Comparison of ENCODE assay signal across 8 mouse cellular contexts in the genomic region with DNA sequence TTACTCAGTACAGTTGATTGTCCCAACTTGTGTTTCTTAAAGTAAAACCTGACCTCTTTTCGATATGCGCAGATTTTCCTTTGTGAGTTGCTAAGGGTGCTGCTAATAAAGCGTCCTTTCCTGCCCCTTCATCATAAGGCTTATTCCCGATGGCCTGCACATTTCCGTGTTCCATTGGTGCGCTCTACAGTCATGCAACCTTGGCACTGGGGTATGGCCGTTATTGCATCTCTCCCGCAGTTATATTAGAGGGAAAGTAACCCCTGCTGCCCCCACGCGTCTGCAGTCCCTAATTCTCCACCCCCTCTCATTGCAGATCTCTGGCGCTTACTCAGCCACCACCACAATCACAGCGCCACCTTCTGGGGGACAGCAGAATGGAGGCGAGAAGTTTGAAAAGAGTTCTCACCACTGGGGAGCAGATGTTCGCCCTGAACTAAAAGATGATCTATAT. TPM values are rescaled to one million over a fixed set of nuclear protein-coding genes. Genes with fewer than 3 reads are reported as not detected.
DNase-seq lines count a peak whose midpoint lies in the region; ATAC-seq and TF ChIP-seq lines count a peak whose summit lies in the region.

No protein-coding gene starts in this region.

- peak; percentile 72 for TF ChIP-seq POLR2A in cortical plate, adult 2 months (IDR thresholded peaks at IDR 0.05; ENCODE audit: extremely low read depth, insufficient read depth, low read length)

- peak overlapping the region; percentile 83 for H3K27ac ChIP-seq in cortical plate, adult 2 months (ENCODE audit: insufficient read depth, low read length)

- H3K4me1 ChIP-seq in cortical plate, adult 2 months (ENCODE audit: control insufficient read depth, insufficient read depth, low read length): peaks cover 5% of the 10 kb centered on the region

- intact Hi-C loops in left cerebral cortex, postnatal 10 days (cut with DNase I): loop anchor here (1.0 to 2.0 kb wide), 2 partner anchors 28 to 46 kb away; no protein-coding TSS in a partner anchor

- peak; percentile 93 for DNase-seq in adipocyte (ENCODE audit: low spot score)
- peak; percentile 88 for DNase-seq in gastrocnemius, postnatal 10 days
- peak; percentile 86 to 92 for DNase-seq in left cerebral cortex, postnatal 10 days (ENCODE audit: extremely low spot score in 1 of 2, low spot score in 2 of 2)
- peak; percentile 91 to 93 for DNase-seq in right cerebral cortex, postnatal 10 days (ENCODE audit: low spot score in 2 of 2)
- peak; percentile 92 for DNase-seq in urinary bladder, postnatal 14 days (ENCODE audit: low spot score)

- ATAC-seq in inflammation-experienced regulatory T-cells, adult 6 months: peak; percentile 60
- ATAC-seq in megakaryocyte progenitor cell, adult 5-6 weeks (replicated peaks; ENCODE audit: poor library complexity): peak; percentile 68

- peak overlapping the region; percentile 77 for H3K4me3 ChIP-seq in cortical plate, adult 2 months (ENCODE audit: insufficient read depth, low read length)

- peak; percentile 83 for TF ChIP-seq CTCF in cortical plate, adult 2 months (IDR thresholded peaks at IDR 0.05; ENCODE audit: extremely low read depth, insufficient read depth, low read length)

RNA-seq across cellular contexts. Expression of gene Scd2, which starts 1.1 kb away (rescaled TPM):
- polyA plus RNA-seq in cortical plate, adult 2 months (2012; rRNA removed): 600 and 717 TPM in 2 replicates
- total RNA-seq in gastrocnemius, postnatal 10 days (2021): 10 to 100 TPM; 55.2 to 56.7 TPM
- polyA plus RNA-seq in inflammation-experienced regulatory T-cells, adult 6 months (2017; shearing (Covaris generic)): 10 to 100 TPM; 24.8 to 27.3 (median 25.3) TPM
- total RNA-seq in left cerebral cortex, postnatal 10 days (2021): 100 to 1,000 TPM; 603 to 619 TPM
- total RNA-seq in megakaryocyte progenitor cell, adult 5-6 weeks (2015): 95.4 and 101 TPM in 2 replicates
- 88.5 and 107 TPM in 2 replicates for total RNA-seq in megakaryocyte progenitor cell, adult 5-6 weeks (2017)

RNA-seq across cellular contexts. Expression of gene Scd4, which starts 38.3 kb away (rescaled TPM):
- 0.25 and 0.33 TPM in 2 replicates for polyA plus RNA-seq in cortical plate, adult 2 months (2012; rRNA removed)
- under 1 TPM; 0.33 to 0.61 TPM for total RNA-seq in gastrocnemius, postnatal 10 days (2021)
- polyA plus RNA-seq in inflammation-experienced regulatory T-cells, adult 6 months (2017; shearing (Covaris generic)): under 1 TPM; 0.29 to 0.81 (median 0.55) TPM
- total RNA-seq in left cerebral cortex, postnatal 10 days (2021): 1 to 10 TPM; 1.5 to 2.4 TPM
- 0.35 TPM in 1 of 2 replicates, not detected in the other for total RNA-seq in megakaryocyte progenitor cell, adult 5-6 weeks (2015)
- total RNA-seq in megakaryocyte progenitor cell, adult 5-6 weeks (2017): not detected in 2 replicates

Comparison
In these comparisons a context has a peak if more than half of its experiments do, and no peak if none do; other contexts are left out.
1. Peak in every context shown above with its lines: DNase-seq, ATAC-seq, H3K4me3 ChIP-seq and H3K27ac ChIP-seq.
2. RNA of gene Scd2, which starts 1.1 kb away (total RNA-seq): 603 to 619 TPM in left cerebral cortex, postnatal 10 days; 88.5 to 107 TPM in megakaryocyte progenitor cell, adult 5-6 weeks and 55.2 to 56.7 TPM in gastrocnemius, postnatal 10 days; every median in the first group is over 4 times any median in the second.